Mouse (Mus musculus) adrenal gland, adult 8-10 months (tissue): ENCODE results near the gene Umad1. TPM values are rescaled to one million over a fixed set of nuclear protein-coding genes. Genes with fewer than 3 reads are reported as not detected.

Source experiments
- DNase-seq: peaks from one replicate; pipeline ENCODE4 v3.0.0; 2022
- total RNA-seq, 4 experiments: library from RNA; stranded (reverse); gene quantifications; 2 replicates each; pipeline ENCODE4 v1.2.4; 2022

The Umad1 gene
- total RNA-seq, 4 experiments from 2014 or later = 18.4 to 23.3 (median 22.1) TPM

- no peak for DNase-seq
Observed at GRCm38 (mm10) chr6:8420187-8420503, 161.1 kb downstream of the Umad1 start.

- no peak for DNase-seq
Observed at GRCm38 (mm10) chr6:8421421-8421820, 162.3 kb downstream of the Umad1 start.

GRCm38 (mm10) chr6:8421959-8422581 lies 163.0 kb downstream of the Umad1 start:
- DNase-seq = no peak

- DNase-seq = no peak
Observed at GRCm38 (mm10) chr6:8423142-8423541, 164.1 kb downstream of the Umad1 start.

GRCm38 (mm10) chr6:8427692-8428091 lies 168.6 kb downstream of the Umad1 start:
- DNase-seq = no peak

- no peak for DNase-seq
Observed at GRCm38 (mm10) chr6:8430610-8431234, 171.6 kb downstream of the Umad1 start.

- DNase-seq = no peak
Observed at GRCm38 (mm10) chr6:8433179-8433578, 174.1 kb downstream of the Umad1 start.

GRCm38 (mm10) chr6:8437937-8438336 lies 178.8 kb downstream of the Umad1 start:
- no peak for DNase-seq

- no peak for DNase-seq
Observed at GRCm38 (mm10) chr6:8441814-8442213, 182.7 kb downstream of the Umad1 start.

GRCm38 (mm10) chr6:8446786-8447185 lies 187.7 kb downstream of the Umad1 start:
- DNase-seq = no peak

- no peak for DNase-seq
Observed at GRCm38 (mm10) chr6:8455599-8455998, 196.5 kb downstream of the Umad1 start.

- no peak for DNase-seq
Observed at GRCm38 (mm10) chr6:8458596-8458995, 199.5 kb downstream of the Umad1 start.

GRCm38 (mm10) chr6:8462447-8462846 lies 203.4 kb downstream of the Umad1 start:
- no peak for DNase-seq

- no peak for DNase-seq
Observed at GRCm38 (mm10) chr6:8465388-8465787, 206.3 kb downstream of the Umad1 start.

- no peak for DNase-seq
Observed at GRCm38 (mm10) chr6:8465985-8466384, 206.9 kb downstream of the Umad1 start.

GRCm38 (mm10) chr6:8467667-8468337 lies 208.7 kb downstream of the Umad1 start:
- DNase-seq = no peak

GRCm38 (mm10) chr6:8469918-8470317 lies 210.8 kb downstream of the Umad1 start:
- no peak for DNase-seq

- DNase-seq = no peak
Observed at GRCm38 (mm10) chr6:8472125-8472524, 213.0 kb downstream of the Umad1 start.

GRCm38 (mm10) chr6:8472915-8473314 lies 213.8 kb downstream of the Umad1 start:
- DNase-seq = peak; percentile 2

- DNase-seq = peak; percentile 4
Observed at GRCm38 (mm10) chr6:8473498-8473897, 214.4 kb downstream of the Umad1 start.

GRCm38 (mm10) chr6:8474316-8474715 lies 215.2 kb downstream of the Umad1 start:
- no peak for DNase-seq

GRCm38 (mm10) chr6:8474820-8475219 lies 215.7 kb downstream of the Umad1 start:
- no peak for DNase-seq

- DNase-seq = no peak
Observed at GRCm38 (mm10) chr6:8479176-8479575, 220.1 kb downstream of the Umad1 start.
